Mouse (Mus musculus): Measurements from ENCODE around the gene Rasgrf1. TPM values are rescaled to one million over a fixed set of nuclear protein-coding genes. Genes with fewer than 3 reads are reported as not detected.

The Rasgrf1 gene
- polyA plus RNA-seq, 1 experiment = 0.06 TPM

- no peak for DNase-seq (ENCODE audit: low read depth in 1 of 2, low spot score in 2 of 2)
These were observed 18.8 kb downstream of the Rasgrf1 start for GRCm38 (mm10) chr9:89928497-89928896.

DNA sequence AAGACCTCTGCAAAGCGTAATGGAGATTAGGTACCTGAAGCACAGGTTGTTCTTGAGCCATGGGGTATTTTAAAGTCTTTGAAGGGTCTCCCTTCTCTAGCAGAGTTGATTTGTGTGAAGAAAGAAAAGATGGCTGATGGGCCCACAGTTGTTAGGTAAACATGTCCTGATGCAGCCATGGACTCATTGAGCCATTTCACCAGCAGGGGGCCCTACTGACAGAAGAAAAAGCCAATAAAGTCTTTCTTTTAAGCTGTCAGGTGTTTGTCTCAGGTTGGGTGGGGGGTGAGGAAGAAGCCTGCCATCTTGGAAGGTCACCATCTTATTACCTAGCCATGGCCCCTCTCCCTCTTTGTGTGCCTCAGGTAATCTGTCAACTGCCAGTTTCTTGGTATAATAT is 30.7 kb downstream of the Rasgrf1 start:
- Histone ChIP-seq H3K36me3 (ENCODE audit: control insufficient read depth, insufficient read depth, low read length) (no peaks in the 10 kb centered on the region), H3K4me3 (ENCODE audit: extremely low read depth, insufficient read depth, insufficient read length) (no peak overlapping the region), H3K27ac (ENCODE audit: insufficient read depth, low read length) (no peak overlapping the region), H3K4me1 (ENCODE audit: control insufficient read depth, insufficient read depth, insufficient read length) (no peaks in the 10 kb centered on the region), H3K27me3 (ENCODE audit: control insufficient read depth, insufficient read depth, low read length) (no peaks in the 10 kb centered on the region)
- 83% methylated on average over 1 of the region's 1 CpGs for WGBS
- TF ChIP-seq CTCF (IDR thresholded peaks at IDR 0.05; ENCODE audit: extremely low read depth, insufficient read depth, insufficient read length, insufficient replicate concordance) (no peak), POLR2A (IDR thresholded peaks at IDR 0.05; ENCODE audit: low read depth, low read length) (no peak)
- peak in 1 of 2 experiments; percentile 10 for DNase-seq (ENCODE audit: low read depth in 1 of 2, low spot score in 2 of 2)

More at GRCm38 (mm10) chr9:89928497-89928896, 18.8 kb downstream of the Rasgrf1 start:
- Histone ChIP-seq H3K27me3 (ENCODE audit: control insufficient read depth, insufficient read depth, low read length) (no peaks in the 10 kb centered on the region), H3K4me3 (ENCODE audit: extremely low read depth, insufficient read depth, insufficient read length) (no peak overlapping the region), H3K4me1 (ENCODE audit: control insufficient read depth, insufficient read depth, insufficient read length) (no peaks in the 10 kb centered on the region), H3K27ac (ENCODE audit: insufficient read depth, low read length) (no peak overlapping the region), H3K36me3 (ENCODE audit: control insufficient read depth, insufficient read depth, low read length) (no peaks in the 10 kb centered on the region)
- TF ChIP-seq CTCF (IDR thresholded peaks at IDR 0.05; ENCODE audit: extremely low read depth, insufficient read depth, insufficient read length, insufficient replicate concordance) (no peak), POLR2A (IDR thresholded peaks at IDR 0.05; ENCODE audit: low read depth, low read length) (no peak)

DNA sequence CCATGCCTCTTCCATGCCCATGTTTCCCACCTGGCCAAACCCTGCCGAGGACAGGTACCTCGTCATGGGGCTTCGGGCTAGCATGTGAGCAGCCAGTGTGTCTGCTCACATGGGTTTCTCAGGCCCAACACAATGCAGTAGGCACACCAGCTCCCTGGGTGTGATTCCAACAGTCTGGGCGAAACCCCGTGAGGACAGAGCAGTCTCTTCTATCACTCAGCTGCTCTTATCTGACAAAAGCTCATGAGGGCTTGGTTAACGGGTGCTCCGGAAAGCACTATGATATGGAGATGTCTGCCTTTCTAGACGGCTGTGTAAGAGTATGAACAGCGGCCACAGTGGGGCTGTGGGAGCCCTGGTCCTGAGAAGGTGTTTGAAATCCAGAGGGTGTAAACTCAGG is 37.1 kb downstream of the Rasgrf1 start:
- no peak for DNase-seq (ENCODE audit: low read depth in 1 of 2, low spot score in 2 of 2)
- WGBS = 91% methylated on average over 9 of the region's 9 CpGs
- Histone ChIP-seq H3K27me3 (ENCODE audit: control insufficient read depth, insufficient read depth, low read length) (no peaks in the 10 kb centered on the region), H3K36me3 (ENCODE audit: control insufficient read depth, insufficient read depth, low read length) (no peaks in the 10 kb centered on the region), H3K4me3 (ENCODE audit: extremely low read depth, insufficient read depth, insufficient read length) (no peak overlapping the region), H3K27ac (ENCODE audit: insufficient read depth, low read length) (no peak overlapping the region), H3K4me1 (ENCODE audit: control insufficient read depth, insufficient read depth, insufficient read length) (no peaks in the 10 kb centered on the region)
- no peak for TF ChIP-seq CTCF (IDR thresholded peaks at IDR 0.05; ENCODE audit: extremely low read depth, insufficient read depth, insufficient read length, insufficient replicate concordance)
- no peak for TF ChIP-seq POLR2A (IDR thresholded peaks at IDR 0.05; ENCODE audit: low read depth, low read length)

- no peaks in the 10 kb centered on the region for H3K36me3 ChIP-seq (ENCODE audit: control insufficient read depth, insufficient read depth, low read length)
- WGBS = 39% methylated on average over 5 of the region's 5 CpGs
- no peak for DNase-seq (ENCODE audit: low read depth in 1 of 2, low spot score in 2 of 2)
- TF ChIP-seq CTCF (IDR thresholded peaks at IDR 0.05; ENCODE audit: extremely low read depth, insufficient read depth, insufficient read length, insufficient replicate concordance) = no peak
- TF ChIP-seq POLR2A (IDR thresholded peaks at IDR 0.05; ENCODE audit: low read depth, low read length) = no peak
- H3K27ac ChIP-seq (ENCODE audit: insufficient read depth, low read length) = no peak overlapping the region
- H3K4me1 ChIP-seq (ENCODE audit: control insufficient read depth, insufficient read depth, insufficient read length) = no peaks in the 10 kb centered on the region
- H3K4me3 ChIP-seq (ENCODE audit: extremely low read depth, insufficient read depth, insufficient read length) = no peak overlapping the region
- H3K27me3 ChIP-seq (ENCODE audit: control insufficient read depth, insufficient read depth, low read length) = no peaks in the 10 kb centered on the region
These were observed 38.9 kb downstream of the Rasgrf1 start for GRCm38 (mm10) chr9:89948602-89949001.

- no peaks in the 10 kb centered on the region for H3K27me3 ChIP-seq (ENCODE audit: control insufficient read depth, insufficient read depth, low read length)
- WGBS = 91% methylated on average over 22 of the region's 22 CpGs
- H3K4me3 ChIP-seq (ENCODE audit: extremely low read depth, insufficient read depth, insufficient read length) = no peak overlapping the region
- DNase-seq (ENCODE audit: low read depth in 1 of 2, low spot score in 2 of 2) = no peak
- no peaks in the 10 kb centered on the region for H3K36me3 ChIP-seq (ENCODE audit: control insufficient read depth, insufficient read depth, low read length)
- no peaks in the 10 kb centered on the region for H3K4me1 ChIP-seq (ENCODE audit: control insufficient read depth, insufficient read depth, insufficient read length)
- no peak overlapping the region for H3K27ac ChIP-seq (ENCODE audit: insufficient read depth, low read length)
- TF ChIP-seq CTCF (IDR thresholded peaks at IDR 0.05; ENCODE audit: extremely low read depth, insufficient read depth, insufficient read length, insufficient replicate concordance) = no peak
- no peak for TF ChIP-seq POLR2A (IDR thresholded peaks at IDR 0.05; ENCODE audit: low read depth, low read length)
These were observed 44.0 kb downstream of the Rasgrf1 start for GRCm38 (mm10) chr9:89953596-89954215.

DNA sequence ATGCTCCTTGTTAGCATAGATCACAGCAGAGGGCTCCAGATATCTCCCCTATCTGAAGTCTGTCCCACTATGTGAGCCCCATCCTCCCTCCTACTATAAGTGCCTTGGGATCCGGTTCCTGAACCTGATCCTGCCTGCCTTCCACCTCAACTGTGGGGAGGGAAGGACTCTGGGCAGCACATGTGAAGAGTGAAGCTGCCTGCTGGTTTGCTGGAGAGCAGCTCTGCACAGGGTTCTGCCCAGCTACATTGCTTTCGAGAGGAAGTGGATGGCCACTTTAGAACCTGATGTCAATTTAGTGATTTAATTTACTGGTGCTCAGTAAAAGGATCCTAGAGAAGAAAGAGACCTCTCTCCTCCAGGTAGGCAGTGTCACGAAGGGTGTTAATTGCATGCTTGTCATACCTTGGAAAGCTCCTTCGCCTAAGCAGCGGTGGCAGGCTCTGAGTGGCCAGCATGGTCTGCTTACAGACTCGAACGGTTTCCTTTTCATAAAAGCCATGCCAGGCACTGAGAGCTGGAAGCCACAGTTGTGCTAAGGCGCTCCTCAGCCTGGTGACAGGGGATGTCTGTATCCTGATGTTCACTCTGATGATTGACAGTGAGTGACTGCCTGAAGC is 45.3 kb downstream of the Rasgrf1 start:
- H3K4me1 ChIP-seq (ENCODE audit: control insufficient read depth, insufficient read depth, insufficient read length) = no peaks in the 10 kb centered on the region
- no peaks in the 10 kb centered on the region for H3K36me3 ChIP-seq (ENCODE audit: control insufficient read depth, insufficient read depth, low read length)
- TF ChIP-seq POLR2A (IDR thresholded peaks at IDR 0.05; ENCODE audit: low read depth, low read length) (no peak), CTCF (IDR thresholded peaks at IDR 0.05; ENCODE audit: extremely low read depth, insufficient read depth, insufficient read length, insufficient replicate concordance) (no peak)
- H3K27ac ChIP-seq (ENCODE audit: insufficient read depth, low read length) = no peak overlapping the region
- no peak for DNase-seq (ENCODE audit: low read depth in 1 of 2, low spot score in 2 of 2)
- no peaks in the 10 kb centered on the region for H3K27me3 ChIP-seq (ENCODE audit: control insufficient read depth, insufficient read depth, low read length)
- no peak overlapping the region for H3K4me3 ChIP-seq (ENCODE audit: extremely low read depth, insufficient read depth, insufficient read length)
- WGBS = 64% methylated on average over 8 of the region's 8 CpGs

GRCm38 (mm10) chr9:89958959-89959358 is 49.3 kb downstream of the Rasgrf1 start:
- H3K36me3 ChIP-seq (ENCODE audit: control insufficient read depth, insufficient read depth, low read length) = no peaks in the 10 kb centered on the region
- no peak overlapping the region for H3K27ac ChIP-seq (ENCODE audit: insufficient read depth, low read length)
- DNase-seq (ENCODE audit: low read depth in 1 of 2, low spot score in 2 of 2) = no peak
- no peaks in the 10 kb centered on the region for H3K27me3 ChIP-seq (ENCODE audit: control insufficient read depth, insufficient read depth, low read length)
- H3K4me1 ChIP-seq (ENCODE audit: control insufficient read depth, insufficient read depth, insufficient read length) = no peaks in the 10 kb centered on the region
- 75% methylated on average over 2 of the region's 2 CpGs for WGBS
- no peak overlapping the region for H3K4me3 ChIP-seq (ENCODE audit: extremely low read depth, insufficient read depth, insufficient read length)
- TF ChIP-seq POLR2A (IDR thresholded peaks at IDR 0.05; ENCODE audit: low read depth, low read length) (no peak), CTCF (IDR thresholded peaks at IDR 0.05; ENCODE audit: extremely low read depth, insufficient read depth, insufficient read length, insufficient replicate concordance) (no peak)
